Mouse (Mus musculus): ENCODE data around the gene Opcml.

The Opcml gene

DNA sequence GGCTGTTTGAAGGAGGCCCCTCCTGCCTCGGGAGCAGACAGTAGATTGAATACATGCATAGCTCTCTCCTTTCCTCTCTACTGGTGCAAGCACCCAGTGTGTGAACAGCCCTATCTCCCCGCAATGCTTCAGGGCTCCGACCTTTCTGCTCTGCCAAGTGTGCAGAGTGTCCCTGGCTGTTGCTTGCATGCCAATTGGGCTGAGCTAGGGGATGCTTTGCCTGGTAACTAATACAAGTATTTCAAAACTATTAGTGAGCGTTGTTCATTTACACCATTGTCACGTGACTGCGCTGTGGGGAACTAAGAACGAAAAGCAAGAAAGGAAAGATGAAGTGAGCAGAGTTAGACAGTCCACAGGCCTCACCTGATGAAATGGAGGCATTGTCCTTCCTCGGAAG, 1101.0 kb downstream of the Opcml start:
- POLR2A ChIA-PET, result no interaction called here
- CTCF ChIA-PET, result interaction anchor here in 1 of 4 experiments (0.5 kb wide), 1 partner anchor 697 kb away, joined by 3 read pairs; no protein-coding TSS in a partner anchor

DNA sequence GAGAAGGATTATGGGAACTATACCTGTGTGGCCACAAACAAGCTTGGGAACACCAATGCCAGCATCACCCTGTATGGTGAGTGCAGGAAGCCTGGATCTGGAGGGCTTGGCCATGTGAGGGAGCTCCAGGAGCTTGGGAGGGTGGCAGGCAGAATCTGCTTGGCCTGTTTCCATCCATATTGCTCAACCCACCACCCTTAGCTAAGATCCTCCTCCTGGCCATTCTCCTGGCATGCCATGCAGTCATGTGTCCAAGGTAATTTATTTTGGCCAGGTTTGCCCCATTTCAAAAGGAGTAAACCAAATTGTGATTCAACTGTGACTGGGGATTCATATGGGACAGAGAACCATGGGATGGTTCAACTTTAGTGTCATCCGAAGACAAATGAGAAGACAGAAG, 1112.7 kb downstream of the Opcml start:
- ChIA-PET CTCF (no interaction called here), POLR2A (no interaction called here)

DNA sequence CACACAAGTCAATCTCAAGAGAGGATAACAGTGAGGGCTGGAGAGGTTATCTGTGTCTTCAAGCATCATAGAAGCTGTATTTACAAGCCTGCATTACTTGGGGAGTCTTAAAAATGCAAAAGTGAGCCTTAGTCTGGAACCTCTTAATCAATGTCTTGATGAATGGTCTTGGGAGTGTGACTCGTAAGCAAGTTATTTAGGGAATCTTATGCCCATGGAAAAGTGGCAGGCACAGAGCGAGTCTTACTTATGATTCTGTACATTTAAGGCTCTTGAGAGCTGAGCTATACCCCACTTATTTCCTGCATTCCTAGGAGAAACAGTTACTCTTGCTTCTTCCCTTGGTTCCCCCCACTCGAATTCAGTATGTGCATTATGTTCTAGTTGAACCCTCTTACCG, 1119.2 kb downstream of the Opcml start:
- ChIA-PET POLR2A (interaction anchor here in 1 of 4 experiments (0.6 to 0.8 kb wide), 2 partner anchors 11 to 569 kb away, joined by 3 read pairs; no protein-coding TSS in a partner anchor), CTCF (no interaction called here)

DNA sequence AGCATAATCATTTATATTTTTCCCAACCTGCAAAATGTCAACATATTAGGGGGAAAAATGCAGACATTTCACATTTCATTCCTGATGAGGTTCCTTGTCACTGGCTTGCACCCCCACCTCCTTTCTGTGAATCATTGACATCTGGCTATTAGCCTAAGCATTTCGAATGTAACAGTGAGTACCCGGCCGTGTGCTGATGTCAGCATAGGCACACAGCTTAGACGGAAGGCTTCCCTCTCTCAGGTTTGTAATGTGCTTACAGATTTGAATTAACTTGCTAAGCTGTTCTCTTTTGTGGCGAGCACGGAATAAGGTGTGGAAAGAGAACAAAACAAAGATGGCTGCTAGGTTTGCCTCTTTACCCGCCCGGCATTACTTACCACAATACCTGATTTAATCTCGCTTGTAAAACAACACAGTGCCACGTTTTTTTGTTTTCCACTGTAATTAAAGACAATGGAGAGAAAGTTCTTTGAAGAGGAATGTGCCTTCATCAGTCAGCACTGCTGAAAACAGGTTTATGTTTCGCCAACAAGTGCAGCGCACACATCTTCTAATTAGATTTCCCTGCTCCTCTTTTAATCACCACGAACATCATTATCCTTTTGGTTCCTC, 1121.1 kb downstream of the Opcml start:
- CTCF ChIA-PET, result no interaction called here
- POLR2A ChIA-PET, result no interaction called here

DNA sequence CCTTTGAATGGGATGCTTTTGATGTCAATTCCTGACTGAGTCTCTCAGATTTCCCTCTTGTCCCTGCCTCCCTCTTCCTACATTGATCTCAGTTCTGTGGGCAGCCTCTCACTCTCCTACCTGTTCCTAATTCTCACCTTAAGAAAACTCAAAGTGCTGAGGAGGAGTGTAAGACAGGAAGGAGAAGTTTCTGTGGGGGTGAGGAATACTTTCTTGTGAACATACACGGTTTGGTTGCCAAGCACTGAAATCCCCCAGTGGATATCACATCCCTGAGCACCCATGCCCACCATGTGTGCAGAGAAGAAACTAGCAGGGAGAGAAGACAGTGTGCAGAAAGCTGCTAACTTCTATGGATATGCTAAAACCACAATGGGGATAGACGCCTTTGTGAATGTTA, 1141.5 kb downstream of the Opcml start:
- ChIA-PET CTCF (no interaction called here), POLR2A (no interaction called here)

DNA sequence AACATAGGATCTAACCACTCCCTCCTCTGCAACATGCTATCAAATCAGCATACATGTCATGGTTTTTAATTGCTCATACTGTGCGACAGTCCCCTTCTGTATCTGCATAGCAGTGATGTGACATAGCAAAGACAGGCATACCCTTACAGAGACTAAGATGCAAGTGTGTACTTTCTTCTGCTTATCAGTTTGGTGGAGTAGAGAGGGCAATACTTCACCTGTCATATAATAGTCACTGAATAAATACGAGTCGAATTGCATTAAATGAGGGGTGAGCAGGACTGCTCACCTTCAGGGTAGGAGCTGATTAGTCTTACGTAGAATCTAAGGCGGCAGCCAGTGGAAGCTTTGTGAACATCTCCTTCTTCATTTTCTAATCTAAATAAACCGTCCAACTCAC, 1146.6 kb downstream of the Opcml start:
- ChIA-PET POLR2A (no interaction called here), CTCF (no interaction called here)

DNA sequence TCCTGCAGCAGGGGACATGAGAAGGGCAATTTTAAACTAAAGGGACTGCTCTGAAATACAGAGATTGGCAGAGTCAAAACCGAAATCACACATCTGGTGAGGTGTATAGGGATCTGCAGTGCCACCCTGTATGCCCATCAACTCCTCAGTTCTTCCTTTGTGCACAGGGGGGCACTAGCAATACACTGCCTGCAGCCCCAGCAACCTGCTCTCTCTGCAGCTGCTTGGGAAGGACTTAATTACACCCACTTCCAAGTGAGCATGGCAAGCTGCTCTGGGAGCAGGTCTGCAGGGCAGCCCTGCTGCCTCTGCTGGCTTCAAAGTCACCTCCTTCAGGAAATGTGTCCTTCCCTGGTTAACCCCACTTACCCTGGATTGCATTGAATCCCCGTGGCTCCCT, 1147.4 kb downstream of the Opcml start:
- ChIA-PET CTCF (no interaction called here), POLR2A (no interaction called here)

DNA sequence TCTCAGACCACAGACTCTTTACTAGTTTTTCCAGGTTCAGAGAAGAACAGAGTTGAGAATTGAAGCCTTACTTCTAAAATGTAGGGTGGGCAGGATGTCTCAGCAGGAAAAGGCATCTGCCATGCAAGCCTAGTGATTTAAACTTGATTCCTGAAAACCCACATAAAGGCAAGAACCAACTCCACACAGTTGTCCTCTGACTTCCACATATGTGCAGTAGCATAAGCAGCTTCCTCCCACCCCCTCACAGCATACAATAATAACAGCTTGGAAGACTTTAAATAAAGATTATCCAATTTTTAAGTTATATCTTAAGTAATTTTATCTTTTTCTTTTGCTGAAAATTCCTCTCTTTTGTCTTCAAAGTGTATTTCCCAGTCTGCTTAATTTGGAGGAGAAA, 1150.3 kb downstream of the Opcml start:
- POLR2A ChIA-PET, result no interaction called here
- CTCF ChIA-PET, result no interaction called here

DNA sequence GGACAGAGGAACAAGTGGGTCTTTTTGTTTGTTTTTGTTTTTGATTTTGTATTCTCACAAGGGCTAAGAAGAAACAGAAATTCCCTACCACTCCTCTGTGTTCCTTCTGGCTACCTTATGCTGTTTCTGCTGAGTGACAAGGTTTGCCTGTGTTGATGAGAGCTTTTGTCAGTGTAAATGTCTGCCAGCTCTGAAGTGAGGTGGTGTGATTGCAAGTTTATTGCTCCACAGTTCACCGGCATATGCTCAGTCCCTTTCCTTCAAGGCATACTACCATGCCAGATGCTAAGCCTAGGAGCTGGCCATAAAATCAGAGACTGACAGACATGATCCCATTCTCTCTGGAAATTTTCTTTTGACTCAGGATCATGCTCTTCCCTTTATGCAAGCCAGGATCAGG, 1178.9 kb downstream of the Opcml start:
- CTCF ChIA-PET, result no interaction called here
- POLR2A ChIA-PET, result no interaction called here

Measured in embryonic stem cell, embryonic (primary cell).